Mouse (Mus musculus) granulocyte monocyte progenitor cell, adult 5-6 weeks (primary cell): ENCODE data around the gene Stard5. TPM values are rescaled to one million over a fixed set of nuclear protein-coding genes. Genes with fewer than 3 reads are reported as not detected.

ENCODE experiments used
- ATAC-seq: replicated peaks from 2 replicates; pipeline ENCODE4 v1.8.0; 2016; ENCODE audit warnings: mild to moderate bottlenecking, moderate TSS enrichment, inconsistent platforms; ENCODE audit not compliant: poor library complexity, severe bottlenecking
- total RNA-seq, 2 experiments: library from RNA; stranded (forward) in 1 of 2; stranded (reverse) in 1 of 2; fragments of 200-712, 200-1000 nt in 1 of 2; fragments of >200 nt in 1 of 2; fragmentation: Nextera tagmentation in 1 of 2; gene quantifications; 2 replicates each; pipeline ENCODE4 v1.2.3; 2014 to 2017

The Stard5 gene
- total RNA-seq, 2 experiments from 2014 or later: 8.5 to 9.7 TPM

DNA sequence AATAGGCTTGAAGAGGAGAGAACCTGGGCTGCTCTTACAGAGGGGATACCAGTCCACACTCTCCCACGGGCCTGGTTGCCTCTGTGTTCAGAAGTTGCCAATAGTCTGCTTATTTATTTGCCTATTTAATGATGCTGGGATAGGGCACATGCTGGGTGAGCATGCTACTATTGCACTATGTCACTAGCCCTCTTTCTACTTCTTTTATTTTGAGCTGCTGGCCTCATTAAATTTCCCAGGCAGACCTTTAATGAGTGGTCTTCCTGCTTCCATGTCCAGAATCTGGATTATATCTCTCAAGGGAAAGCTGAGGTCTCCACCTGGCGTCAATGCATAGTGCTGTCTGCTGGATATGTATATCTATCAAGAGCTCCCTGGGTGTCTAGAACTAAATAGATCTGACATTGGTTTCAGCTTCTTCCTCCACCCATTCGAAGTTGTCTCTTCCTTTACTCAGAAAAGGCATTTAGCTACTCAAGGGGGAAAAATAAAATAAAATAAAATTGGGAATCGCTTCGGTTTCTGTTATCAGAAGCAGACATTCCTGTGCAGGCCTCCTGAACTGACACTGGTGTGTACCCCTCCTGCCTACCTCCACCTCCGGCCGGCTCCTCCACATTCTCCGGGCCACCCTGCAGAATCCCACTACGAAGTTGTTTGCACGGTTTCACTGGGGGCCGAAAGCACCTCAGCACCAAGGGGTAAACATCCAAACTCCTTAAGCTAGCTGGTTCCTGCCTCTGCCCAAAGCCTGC, 509 bp upstream of the Stard5 start:
- no peak for ATAC-seq

DNA sequence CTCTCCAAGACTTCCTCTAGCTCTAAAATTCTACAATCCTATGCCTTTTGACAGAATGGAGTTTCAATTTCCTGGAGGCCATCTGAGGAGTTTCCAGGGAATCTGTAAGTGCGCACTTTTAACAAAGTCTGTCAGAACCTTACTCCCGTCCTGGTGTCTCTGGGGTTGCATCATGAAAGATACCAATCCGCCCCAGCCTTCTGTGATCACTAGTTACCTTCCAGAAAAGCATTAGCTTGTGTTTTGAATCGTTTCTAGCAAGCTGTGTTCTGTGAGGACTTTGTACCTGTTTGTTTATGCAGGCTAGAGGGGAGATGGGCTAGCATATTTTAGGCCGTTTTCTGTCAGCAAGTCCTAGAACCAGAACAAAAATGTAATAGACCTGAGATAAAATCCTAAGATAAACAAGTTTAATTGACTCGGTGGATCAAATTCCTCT, 942 bp downstream of the Stard5 start:
- no peak for ATAC-seq

GRCm38 (mm10) chr7:83633856-83634255, 2.1 kb downstream of the Stard5 start:
- peak; percentile 19 for ATAC-seq

DNA sequence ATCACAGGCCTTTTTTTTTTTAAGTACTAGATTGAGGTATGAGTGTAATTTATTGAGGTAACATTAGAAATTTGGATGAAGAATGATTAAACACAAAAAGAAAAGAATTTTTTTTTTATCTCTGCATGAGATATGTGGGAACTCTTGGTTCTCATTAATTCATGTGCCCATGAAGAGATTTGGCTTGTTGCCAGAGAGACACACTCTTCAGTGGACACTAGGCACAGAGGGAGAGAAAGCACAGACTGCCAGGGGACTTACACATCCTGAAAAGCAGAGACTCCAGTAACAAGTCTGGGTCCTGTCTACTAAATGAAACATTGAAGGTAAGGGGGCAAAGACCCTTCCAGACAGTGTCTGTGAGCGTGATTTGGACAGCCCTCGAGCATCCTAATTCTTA, 4.0 kb downstream of the Stard5 start:
- no peak for ATAC-seq

DNA sequence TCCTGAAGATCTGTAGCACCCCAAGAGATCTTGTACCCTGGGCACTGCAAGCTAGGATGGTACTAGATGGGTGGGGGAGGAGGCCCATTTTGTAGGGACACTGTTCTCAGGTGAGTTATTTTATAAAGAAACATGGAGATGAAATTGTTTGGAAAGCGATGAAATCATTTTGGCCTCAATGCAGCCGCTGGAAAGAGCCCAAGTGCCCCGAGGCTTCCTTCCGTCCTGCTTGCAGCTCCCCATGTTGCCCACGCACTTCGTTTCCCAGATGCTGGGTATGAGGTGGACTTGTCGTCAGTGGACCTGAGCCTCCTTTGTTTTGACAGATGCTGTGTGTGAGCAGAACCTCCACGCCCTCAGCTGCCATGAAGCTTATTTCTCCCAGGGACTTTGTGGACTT, 4.7 kb downstream of the Stard5 start:
- ATAC-seq: no peak

GRCm38 (mm10) chr7:83637781-83638583, 6.2 kb downstream of the Stard5 start:
- no peak for ATAC-seq

GRCm38 (mm10) chr7:83639084-83639483, 7.3 kb downstream of the Stard5 start:
- ATAC-seq: peak; percentile 83

- ATAC-seq: no peak
Measured at GRCm38 (mm10) chr7:83640581-83640980, 8.8 kb downstream of the Stard5 start.

DNA sequence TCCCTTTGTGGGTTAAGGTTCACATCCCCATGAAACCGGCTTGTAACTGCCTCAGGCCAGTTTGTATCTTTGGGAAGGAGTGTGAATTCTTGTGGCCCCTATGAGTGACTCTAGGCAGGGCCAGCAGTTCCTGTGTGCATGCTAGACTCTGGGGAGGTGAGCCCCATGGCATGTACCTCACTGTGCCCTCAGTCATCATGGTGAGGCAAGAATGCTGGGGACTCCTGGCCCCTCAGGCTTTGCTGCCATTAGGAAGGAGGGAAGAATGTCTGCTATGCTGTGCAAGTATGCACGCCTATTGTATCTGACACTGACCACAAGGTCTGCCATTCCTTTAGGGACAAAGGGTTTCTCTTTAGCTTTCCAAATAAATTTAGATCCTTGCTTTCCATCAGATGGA, 9.4 kb downstream of the Stard5 start:
- ATAC-seq: no peak

- no peak for ATAC-seq
Measured at GRCm38 (mm10) chr7:83643581-83643980, 11.8 kb downstream of the Stard5 start.

DNA sequence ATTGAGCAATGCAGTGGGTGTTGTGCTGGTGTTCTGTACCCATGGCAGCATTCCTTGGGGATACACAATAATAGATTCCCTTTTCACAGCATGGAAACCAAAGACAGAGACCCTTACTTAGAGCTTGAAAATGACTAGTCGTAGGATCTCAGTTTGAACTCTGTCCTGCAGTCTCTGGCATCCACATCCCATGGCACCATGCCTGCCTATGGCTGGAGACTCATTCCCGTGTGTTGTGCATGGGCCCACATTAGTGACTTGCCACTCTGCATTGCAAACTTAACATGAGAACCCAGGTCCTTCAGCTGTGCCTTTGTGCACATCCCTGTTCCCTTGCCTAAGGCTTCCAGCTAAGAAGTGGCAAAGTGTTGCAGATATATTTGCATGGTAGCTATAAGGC, 13.0 kb downstream of the Stard5 start:
- ATAC-seq: no peak

DNA sequence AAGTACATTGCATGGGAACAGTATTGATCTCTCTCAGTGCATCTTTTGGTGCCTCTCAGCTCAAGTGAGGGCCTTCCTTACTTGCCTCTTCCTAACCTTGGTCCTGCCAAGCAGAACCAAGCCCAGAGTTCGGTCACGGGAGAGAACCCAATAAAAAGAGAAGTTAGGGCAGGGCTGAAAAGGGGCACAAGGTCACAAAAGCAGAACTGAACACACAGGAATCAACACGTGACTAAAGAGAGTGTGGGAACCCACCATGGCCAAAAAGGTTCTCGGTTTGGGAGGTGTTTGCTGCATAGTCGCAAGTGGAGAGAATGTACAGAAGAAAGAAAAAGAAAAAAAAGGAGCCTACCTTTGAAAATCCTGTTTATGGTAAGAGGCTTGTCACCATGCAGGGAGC, 13.7 kb downstream of the Stard5 start:
- peak; percentile 86 for ATAC-seq

- no peak for ATAC-seq
Measured at GRCm38 (mm10) chr7:83648807-83649206, 17.0 kb downstream of the Stard5 start.

DNA sequence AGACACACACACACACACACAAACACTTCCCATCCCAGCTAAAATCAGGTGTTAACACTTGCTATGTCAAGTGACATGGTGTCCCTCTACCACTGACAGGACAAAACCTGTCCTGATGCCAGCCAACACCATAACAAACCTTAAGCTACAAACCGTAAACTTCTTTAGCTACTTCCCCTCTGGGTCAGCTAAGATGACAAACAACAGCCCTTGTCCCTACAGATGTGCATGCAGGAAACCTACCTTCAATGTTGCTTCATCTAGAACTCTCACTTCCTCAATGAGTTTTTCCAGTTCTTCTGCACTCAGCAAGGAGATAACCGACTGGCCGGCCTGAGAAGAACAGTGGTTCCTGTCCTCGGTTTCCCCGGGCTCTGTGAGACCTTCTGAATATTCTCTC, 18.9 kb downstream of the Stard5 start:
- peak; percentile 52 for ATAC-seq

GRCm38 (mm10) chr7:83652498-83652897, 20.7 kb downstream of the Stard5 start:
- ATAC-seq: no peak

DNA sequence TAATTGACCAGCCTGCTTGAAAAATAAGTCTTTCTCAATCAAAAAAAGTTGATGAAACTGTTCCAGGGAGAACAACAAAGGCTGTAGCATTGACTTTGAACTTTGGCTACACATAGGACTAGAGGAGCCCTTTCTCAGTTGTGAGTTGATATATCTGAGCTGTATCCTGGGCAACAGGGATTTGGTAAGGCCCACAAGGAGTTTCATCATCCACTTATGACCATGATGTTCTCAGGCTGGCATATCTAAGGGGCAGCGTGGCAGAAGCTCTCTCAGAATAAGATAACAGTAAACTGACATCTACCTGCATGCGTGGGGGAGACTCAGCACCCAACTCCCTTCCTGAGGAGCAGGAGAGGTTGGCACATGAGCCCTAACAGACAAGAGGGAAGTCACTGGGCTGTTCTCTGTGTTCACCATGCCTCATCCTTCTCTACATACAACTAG, 21.9 kb downstream of the Stard5 start:
- ATAC-seq: peak; percentile 57

DNA sequence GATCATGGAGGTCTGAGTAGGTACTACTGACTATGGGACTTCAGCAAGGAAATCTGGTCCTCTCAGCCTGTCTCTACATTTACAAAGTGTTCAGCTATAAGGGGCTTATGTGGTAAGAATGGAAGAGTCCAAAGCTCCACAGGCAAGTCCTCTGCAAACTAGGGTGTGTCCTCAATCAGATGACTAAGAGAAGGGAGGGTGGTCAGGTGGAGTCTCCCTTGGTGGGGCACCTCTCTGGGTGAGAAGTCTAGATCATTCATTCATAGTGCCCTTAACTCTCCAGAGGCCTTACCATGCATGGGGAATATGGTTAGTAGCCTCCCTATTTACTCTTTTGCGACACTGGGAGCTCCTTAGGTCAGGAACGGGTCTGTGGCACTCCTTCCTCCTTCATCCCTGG, 22.4 kb downstream of the Stard5 start:
- ATAC-seq: 0 out of 2 replicates have a peak, but pooled peaks have one; percentile 0

DNA sequence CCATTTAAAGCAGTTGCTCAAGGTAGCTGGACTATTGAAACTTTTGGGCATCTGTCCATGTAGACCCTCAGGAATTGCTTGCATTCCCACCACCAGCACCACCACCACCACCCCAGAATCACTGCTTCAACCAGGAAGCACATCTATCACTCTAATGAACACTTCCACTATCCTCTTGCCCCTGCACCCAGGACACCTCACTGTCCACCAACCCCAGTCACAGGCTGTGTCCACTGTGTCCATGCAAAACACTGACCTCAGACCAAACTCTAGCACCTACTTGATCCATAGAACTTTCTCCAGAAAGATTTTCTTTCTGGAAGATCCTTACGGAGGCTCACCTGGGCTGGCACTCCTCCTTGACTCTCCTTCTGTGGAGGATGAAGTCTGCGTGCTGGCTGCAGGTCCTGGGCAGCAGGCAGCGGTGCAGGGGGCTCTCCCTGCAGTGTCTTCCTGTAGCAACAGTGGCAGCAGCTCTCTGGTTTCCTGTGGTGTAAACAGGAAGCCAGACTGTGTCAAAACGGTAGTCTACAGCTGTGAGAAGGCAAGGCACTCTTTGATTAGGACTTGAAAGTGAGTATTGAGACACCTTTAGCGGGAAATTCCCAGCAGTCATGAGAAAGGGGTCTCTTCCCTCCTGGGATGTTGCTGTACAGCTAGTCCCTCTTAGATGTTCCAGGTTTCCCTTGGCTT, 23.3 kb downstream of the Stard5 start:
- peak; percentile 52 for ATAC-seq

DNA sequence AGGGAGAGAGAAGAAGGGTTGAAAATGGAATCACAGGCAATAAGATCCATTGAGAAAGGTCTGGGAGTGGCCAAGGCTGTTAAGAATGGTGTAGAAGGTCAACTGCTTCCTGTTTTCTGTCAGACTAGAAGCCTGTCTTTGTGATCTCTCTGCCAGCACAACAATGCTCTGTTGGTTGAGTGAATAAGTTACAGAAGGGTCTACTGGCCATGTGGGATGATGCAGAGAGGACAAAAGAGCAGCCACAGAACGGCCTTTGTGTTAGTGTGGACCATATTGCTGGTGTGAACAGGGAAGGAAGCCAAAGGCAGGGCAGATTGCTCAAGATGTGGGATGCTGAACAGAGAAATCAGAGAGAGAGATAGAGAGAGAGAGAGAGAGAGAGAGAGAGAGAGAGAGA, 27.0 kb downstream of the Stard5 start:
- peak; percentile 8 for ATAC-seq

DNA sequence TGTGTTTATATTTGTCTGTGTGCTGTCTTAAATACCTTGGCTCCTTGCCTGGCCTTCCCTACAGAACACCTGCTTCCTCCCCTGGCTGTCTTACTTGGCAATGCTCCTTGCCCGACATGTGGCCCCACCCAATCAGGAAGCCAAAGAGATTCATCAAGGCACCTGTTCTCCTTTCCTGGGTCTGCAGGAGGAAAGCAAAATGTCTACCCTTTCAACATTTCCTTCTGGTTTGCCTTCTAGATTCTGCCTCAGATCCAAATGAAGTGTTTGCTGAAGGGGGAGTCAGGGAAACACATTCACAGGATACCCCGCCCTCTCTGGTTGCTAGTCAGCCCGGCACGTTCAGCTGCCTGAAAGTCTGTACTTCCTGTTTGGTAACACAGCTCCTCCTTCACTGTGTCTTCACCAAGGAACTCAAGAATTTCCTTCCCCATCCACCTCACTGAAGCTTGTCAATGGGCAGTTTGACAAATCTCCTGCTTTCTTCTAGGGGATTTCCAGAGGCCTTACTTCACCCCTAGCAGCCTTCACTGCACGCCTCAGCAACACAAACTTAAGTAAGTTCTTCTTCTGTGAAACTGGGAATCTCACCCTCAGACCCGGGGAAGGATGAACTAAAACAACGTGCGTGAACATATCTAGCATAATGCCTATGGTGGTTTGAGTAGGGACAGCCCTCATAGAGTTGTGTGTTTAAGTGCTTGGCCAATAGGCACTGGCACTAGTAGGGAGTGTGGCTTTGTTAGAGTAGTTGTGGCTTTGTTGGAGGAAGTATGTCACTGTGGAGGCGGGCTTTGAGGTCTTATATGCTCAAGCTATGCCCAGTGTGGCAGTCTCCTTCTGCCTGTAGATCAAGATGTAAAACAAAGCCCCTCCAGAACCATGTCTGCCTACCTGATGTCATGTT, 27.7 kb downstream of the Stard5 start:
- peak; percentile 70 for ATAC-seq
